Mouse (Mus musculus): ENCODE measurements around the gene Nol6. TPM values are rescaled to one million over a fixed set of nuclear protein-coding genes. Genes with fewer than 3 reads are reported as not detected.

Gene Nol6
- total RNA-seq, 1 experiment: 67.5 TPM

GRCm38 (mm10) chr4:41116817-41117216 lies 7.4 kb downstream of the Nol6 start:
- no peak overlapping the region for H3K27ac ChIP-seq (ENCODE audit: insufficient read depth, low read depth, low read length, poor library complexity, severe bottlenecking)
- peaks cover 74% of the 10 kb centered on the region for H3K36me3 ChIP-seq (ENCODE audit: control insufficient read depth, insufficient read depth, low read length, poor library complexity, severe bottlenecking)
- no peak overlapping the region for H3K4me3 ChIP-seq (ENCODE audit: insufficient read depth in 1 of 2, low read depth in 1 of 2, low read length in 2 of 2, poor library complexity in 1 of 2, severe bottlenecking in 1 of 2)
- no peak for TF ChIP-seq ZNF384 (IDR thresholded peaks at IDR 0.05; ENCODE audit: low read depth, low read length)
- no peak for TF ChIP-seq CHD2 (IDR thresholded peaks at IDR 0.05; ENCODE audit: low read depth, low read length)
- H3K4me1 ChIP-seq (ENCODE audit: control insufficient read depth in 2 of 2, insufficient read depth in 2 of 2, low read length in 2 of 2, poor library complexity in 1 of 2): peaks cover 0 to 10% of the 10 kb centered on the region in 2 experiments; a peak in 2 of 4 replicates
- H3K9ac ChIP-seq (ENCODE audit: insufficient read depth, low read depth, low read length, poor library complexity, severe bottlenecking): no peak overlapping the region
- no peaks in the 10 kb centered on the region for H3K9me3 ChIP-seq (ENCODE audit: control insufficient read depth, insufficient read depth, low read depth, low read length)
- in situ Hi-C loops (cut with MboI; ENCODE audit: low sequenced_read_pairs in 2 of 2, unreplicated experiment in 2 of 2): loop anchor here in 1 of 2 experiments (5.0 kb wide), 1 partner anchor 60 kb away; no protein-coding TSS in a partner anchor
- no peak for DNase-seq (ENCODE audit: low read depth, low spot score)

- Histone ChIP-seq H3K4me1 (ENCODE audit: control insufficient read depth in 2 of 2, insufficient read depth in 2 of 2, low read length in 2 of 2, poor library complexity in 1 of 2) (peaks cover 0 to 10% of the 10 kb centered on the region in 2 experiments; a peak in 2 of 4 replicates), H3K36me3 (ENCODE audit: control insufficient read depth, insufficient read depth, low read length, poor library complexity, severe bottlenecking) (peaks cover 64% of the 10 kb centered on the region), H3K27ac (ENCODE audit: insufficient read depth, low read depth, low read length, poor library complexity, severe bottlenecking) (no peak overlapping the region), H3K9me3 (ENCODE audit: control insufficient read depth, insufficient read depth, low read depth, low read length) (no peaks in the 10 kb centered on the region), H3K4me3 (ENCODE audit: insufficient read depth in 1 of 2, low read depth in 1 of 2, low read length in 2 of 2, poor library complexity in 1 of 2, severe bottlenecking in 1 of 2) (no peak overlapping the region), H3K9ac (ENCODE audit: insufficient read depth, low read depth, low read length, poor library complexity, severe bottlenecking) (no peak overlapping the region)
- TF ChIP-seq ZC3H11A (IDR thresholded peaks at IDR 0.05; ENCODE audit: borderline replicate concordance, low read depth, low read length) (no peak), MAFK (IDR thresholded peaks at IDR 0.05; ENCODE audit: insufficient read depth, low read depth, low read length) (no peak), CHD2 (IDR thresholded peaks at IDR 0.05; ENCODE audit: low read depth, low read length) (no peak), HCFC1 (IDR thresholded peaks at IDR 0.05; ENCODE audit: borderline replicate concordance, insufficient read depth, low read length) (no peak), ZNF384 (IDR thresholded peaks at IDR 0.05; ENCODE audit: low read depth, low read length) (no peak)
- in situ Hi-C loops (cut with MboI; ENCODE audit: low sequenced_read_pairs in 2 of 2, unreplicated experiment in 2 of 2): loop anchor here in 1 of 2 experiments (5.0 kb wide), 1 partner anchor 58 kb away; no protein-coding TSS in a partner anchor
- DNase-seq (ENCODE audit: low read depth, low spot score): no peak
Measured at GRCm38 (mm10) chr4:41115793-41116192, 8.5 kb downstream of the Nol6 start.

DNA sequence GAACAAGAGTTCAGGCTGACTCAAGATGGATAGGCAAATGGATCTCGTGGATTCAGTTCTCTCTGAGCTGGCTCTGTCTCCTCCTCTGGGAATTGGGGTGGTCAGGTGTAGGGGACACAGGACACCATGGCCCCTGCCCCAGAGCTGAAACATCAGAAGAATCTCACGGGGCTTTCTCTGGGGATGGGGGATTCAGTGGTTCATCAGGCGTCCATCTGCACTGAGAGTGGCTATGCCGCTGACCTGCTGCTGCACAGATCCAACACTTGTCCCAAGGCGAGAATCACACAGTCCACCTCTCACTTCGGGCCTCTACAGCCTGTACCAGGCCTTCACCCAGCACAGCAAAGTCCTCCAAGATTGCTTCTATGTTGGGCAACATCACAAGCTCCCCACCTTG lies 9.2 kb downstream of the Nol6 start:
- Histone ChIP-seq H3K9me3 (ENCODE audit: control insufficient read depth, insufficient read depth, low read depth, low read length) (no peaks in the 10 kb centered on the region), H3K36me3 (ENCODE audit: control insufficient read depth, insufficient read depth, low read length, poor library complexity, severe bottlenecking) (peaks cover 57% of the 10 kb centered on the region), H3K9ac (ENCODE audit: insufficient read depth, low read depth, low read length, poor library complexity, severe bottlenecking) (no peak overlapping the region), H3K27ac (ENCODE audit: insufficient read depth, low read depth, low read length, poor library complexity, severe bottlenecking) (no peak overlapping the region), H3K4me3 (ENCODE audit: insufficient read depth in 1 of 2, low read depth in 1 of 2, low read length in 2 of 2, poor library complexity in 1 of 2, severe bottlenecking in 1 of 2) (no peak overlapping the region), H3K4me1 (ENCODE audit: control insufficient read depth in 2 of 2, insufficient read depth in 2 of 2, low read length in 2 of 2, poor library complexity in 1 of 2) (peaks cover 0 to 10% of the 10 kb centered on the region in 2 experiments; a peak in 2 of 4 replicates)
- no peak for TF ChIP-seq HCFC1 (IDR thresholded peaks at IDR 0.05; ENCODE audit: borderline replicate concordance, insufficient read depth, low read length)
- no peak for TF ChIP-seq CHD2 (IDR thresholded peaks at IDR 0.05; ENCODE audit: low read depth, low read length)
- no peak for TF ChIP-seq MAFK (IDR thresholded peaks at IDR 0.05; ENCODE audit: insufficient read depth, low read depth, low read length)
- no peak for TF ChIP-seq ZC3H11A (IDR thresholded peaks at IDR 0.05; ENCODE audit: borderline replicate concordance, low read depth, low read length)
- no peak for TF ChIP-seq ZNF384 (IDR thresholded peaks at IDR 0.05; ENCODE audit: low read depth, low read length)
- in situ Hi-C loops (cut with MboI; ENCODE audit: low sequenced_read_pairs in 2 of 2, unreplicated experiment in 2 of 2): loop anchor here in 1 of 2 experiments (5.0 kb wide), 1 partner anchor 58 kb away; no protein-coding TSS in a partner anchor
- no peak for DNase-seq (ENCODE audit: low read depth, low spot score)

GRCm38 (mm10) chr4:41114358-41115070 lies 9.7 kb downstream of the Nol6 start:
- in situ Hi-C loops (cut with MboI; ENCODE audit: low sequenced_read_pairs in 2 of 2, unreplicated experiment in 2 of 2): loop anchor here in 1 of 2 experiments (5.0 kb wide), 1 partner anchor 57 kb away; no protein-coding TSS in a partner anchor
- Histone ChIP-seq H3K9me3 (ENCODE audit: control insufficient read depth, insufficient read depth, low read depth, low read length) (no peaks in the 10 kb centered on the region), H3K36me3 (ENCODE audit: control insufficient read depth, insufficient read depth, low read length, poor library complexity, severe bottlenecking) (peaks cover 52% of the 10 kb centered on the region), H3K4me3 (ENCODE audit: insufficient read depth in 1 of 2, low read depth in 1 of 2, low read length in 2 of 2, poor library complexity in 1 of 2, severe bottlenecking in 1 of 2) (no peak overlapping the region), H3K9ac (ENCODE audit: insufficient read depth, low read depth, low read length, poor library complexity, severe bottlenecking) (no peak overlapping the region), H3K4me1 (ENCODE audit: control insufficient read depth in 2 of 2, insufficient read depth in 2 of 2, low read length in 2 of 2, poor library complexity in 1 of 2) (peaks cover 0 to 10% of the 10 kb centered on the region in 2 experiments; a peak in 2 of 4 replicates), H3K27ac (ENCODE audit: insufficient read depth, low read depth, low read length, poor library complexity, severe bottlenecking) (no peak overlapping the region)
- no peak for DNase-seq (ENCODE audit: low read depth, low spot score)
- TF ChIP-seq MAFK (IDR thresholded peaks at IDR 0.05; ENCODE audit: insufficient read depth, low read depth, low read length) (no peak), HCFC1 (IDR thresholded peaks at IDR 0.05; ENCODE audit: borderline replicate concordance, insufficient read depth, low read length) (no peak), ZNF384 (IDR thresholded peaks at IDR 0.05; ENCODE audit: low read depth, low read length) (no peak), ZC3H11A (IDR thresholded peaks at IDR 0.05; ENCODE audit: borderline replicate concordance, low read depth, low read length) (no peak), CHD2 (IDR thresholded peaks at IDR 0.05; ENCODE audit: low read depth, low read length) (no peak)

Data from ES-E14 (cell line).